Mouse (Mus musculus) megakaryocyte, embryonic 14.5 days (primary cell): ENCODE data around the gene Ankrd52. TPM values are rescaled to one million over a fixed set of nuclear protein-coding genes. Genes with fewer than 3 reads are reported as not detected.
A peak's percentile ranks its signal among the peaks of the same experiment; 100 is the strongest.
"Not testable (repeated sequence)": the region's sequence is repeated elsewhere in the genome, so short reads cannot be mapped to it uniquely, and the experiment has no call there.

Source experiments
- H3K27me3 ChIP-seq: replicated peaks from 2 replicates; pipeline ENCODE3; 2012; ENCODE audit warnings: inconsistent platforms
- H3K36me3 ChIP-seq: replicated peaks from 2 replicates; pipeline ENCODE3; 2012; ENCODE audit warnings: low read length, inconsistent platforms, mixed read lengths
- H3K4me1 ChIP-seq: 2 replicates; pipeline ENCODE4 v1.6.1; 2012; ENCODE audit warnings: inconsistent platforms
- H3K4me3 ChIP-seq: replicated peaks from 2 replicates; pipeline ENCODE3; 2012; ENCODE audit warnings: moderate library complexity, mild to moderate bottlenecking, inconsistent platforms
- H3K9me3 ChIP-seq: 2 replicates; pipeline ENCODE4 v1.6.1; 2012; ENCODE audit warnings: inconsistent platforms
- FLI1 ChIP-seq: IDR thresholded peaks from 2 replicates; pipeline ENCODE4 v1.6.1; 2012; ENCODE audit warnings: low read length, inconsistent platforms, mixed read lengths
- GATA1 ChIP-seq: IDR thresholded peaks from 3 replicates; pipeline ENCODE4 v1.6.1; 2012; ENCODE audit warnings: mixed read lengths, low read length, inconsistent platforms, borderline replicate concordance
- polyA plus RNA-seq: library from polyadenylated mRNA; stranded (reverse); fragments of >175 nt; gene quantifications from 2 replicates; pipeline ENCODE4 v1.2.3, GENCODE M21; 2012; ENCODE audit warnings: low replicate concordance; ENCODE audit not compliant: insufficient read depth

The Ankrd52 gene
- polyA plus RNA-seq, result 18.3 and 19.7 TPM in 2 replicates

GRCm38 (mm10) chr10:128376455-128377211, at the start of gene Ankrd52:
Ankrd52 (plus strand) TSS chr10:128377115.
- Histone ChIP-seq H3K4me1 (peaks cover 43% of the 10 kb centered on the region), H3K9me3 (no peaks in the 10 kb centered on the region), H3K27me3 (no peaks in the 10 kb centered on the region), H3K4me3 (peak within 1 kb of the TSS; percentile 96), H3K36me3 (peaks cover 33% of the 10 kb centered on the region)
- TF ChIP-seq FLI1 (no peak), GATA1 (no peak)

- no peaks in the 10 kb centered on the region for H3K9me3 ChIP-seq
- no peak overlapping the region for H3K4me3 ChIP-seq
- H3K27me3 ChIP-seq, result no peaks in the 10 kb centered on the region
- peaks cover 45% of the 10 kb centered on the region for H3K36me3 ChIP-seq
- H3K4me1 ChIP-seq, result peaks cover 38% of the 10 kb centered on the region
- TF ChIP-seq FLI1, result no peak
- TF ChIP-seq GATA1, result no peak
These were observed 49.3 kb upstream of the Ankrd52 start for GRCm38 (mm10) chr10:128327610-128328009.

GRCm38 (mm10) chr10:128332358-128333249, 44.3 kb upstream of the Ankrd52 start:
- H3K4me1 ChIP-seq, result peaks cover 43% of the 10 kb centered on the region
- H3K27me3 ChIP-seq, H3K4me3 ChIP-seq, H3K9me3 ChIP-seq: not testable (repeated sequence)
- H3K36me3 ChIP-seq, result peaks cover 17% of the 10 kb centered on the region

- TF ChIP-seq GATA1 (no peak), FLI1 (no peak)
- no peak overlapping the region for H3K4me3 ChIP-seq
- H3K4me1 ChIP-seq, result peaks cover 60% of the 10 kb centered on the region
These were observed 41.3 kb upstream of the Ankrd52 start for GRCm38 (mm10) chr10:128335582-128335981.

GRCm38 (mm10) chr10:128336195-128336594, 40.7 kb upstream of the Ankrd52 start:
- Histone ChIP-seq H3K4me3 (no peak overlapping the region), H3K4me1 (peaks cover 61% of the 10 kb centered on the region)

More at GRCm38 (mm10) chr10:128335582-128335981, 41.3 kb upstream of the Ankrd52 start:
- no peaks in the 10 kb centered on the region for H3K27me3 ChIP-seq
- H3K36me3 ChIP-seq, result no peaks in the 10 kb centered on the region
- no peaks in the 10 kb centered on the region for H3K9me3 ChIP-seq

GRCm38 (mm10) chr10:128336597-128336996, 40.3 kb upstream of the Ankrd52 start:
- Histone ChIP-seq H3K4me3 (peak overlapping the region; percentile 96), H3K36me3 (peaks cover 6% of the 10 kb centered on the region), H3K4me1 (peaks cover 62% of the 10 kb centered on the region), H3K9me3 (no peaks in the 10 kb centered on the region), H3K27me3 (no peaks in the 10 kb centered on the region)
- TF ChIP-seq GATA1, result no peak
- no peak for TF ChIP-seq FLI1

More at GRCm38 (mm10) chr10:128336195-128336594, 40.7 kb upstream of the Ankrd52 start:
- TF ChIP-seq FLI1 (no peak), GATA1 (no peak)
- Histone ChIP-seq H3K36me3 (peaks cover 2% of the 10 kb centered on the region), H3K27me3 (no peaks in the 10 kb centered on the region), H3K9me3 (no peaks in the 10 kb centered on the region)

GRCm38 (mm10) chr10:128337306-128338181, 39.4 kb upstream of the Ankrd52 start, which contains the start of gene Cs:
Cs (plus strand) TSS chr10:128337734.
- Histone ChIP-seq H3K9me3 (no peaks in the 10 kb centered on the region), H3K27me3 (no peaks in the 10 kb centered on the region), H3K4me3 (peak within 1 kb of the TSS; percentile 96), H3K36me3 (peaks cover 9% of the 10 kb centered on the region), H3K4me1 (peaks cover 63% of the 10 kb centered on the region)
- no peak for TF ChIP-seq FLI1
- no peak; the same call in 2 of the 3 replicates for TF ChIP-seq GATA1

- peaks cover 71% of the 10 kb centered on the region for H3K4me1 ChIP-seq
- H3K9me3 ChIP-seq, result no peaks in the 10 kb centered on the region
- H3K27me3 ChIP-seq, result no peaks in the 10 kb centered on the region
- H3K4me3 ChIP-seq, result peak overlapping the region; percentile 96
- TF ChIP-seq FLI1 (no peak), GATA1 (no peak)
- H3K36me3 ChIP-seq, result peaks cover 9% of the 10 kb centered on the region
These were observed 38.5 kb upstream of the Ankrd52 start for GRCm38 (mm10) chr10:128338415-128338814.

GRCm38 (mm10) chr10:128338948-128339347, 38.0 kb upstream of the Ankrd52 start:
- TF ChIP-seq GATA1 (no peak), FLI1 (no peak)
- no peaks in the 10 kb centered on the region for H3K27me3 ChIP-seq
- peaks cover 76% of the 10 kb centered on the region for H3K4me1 ChIP-seq
- peaks cover 9% of the 10 kb centered on the region for H3K36me3 ChIP-seq
- H3K4me3 ChIP-seq, result peak overlapping the region; percentile 96
- no peaks in the 10 kb centered on the region for H3K9me3 ChIP-seq
